Mouse (Mus musculus) olfactory bulb, adult 2 months (tissue): ENCODE measurements around the gene Hpcal4.

Experiments used
- CTCF ChIP-seq: fragments of 200-500 bp; IDR thresholded peaks from 2 replicates; pipeline ENCODE4 v1.5.1; 2012; ENCODE audit warnings: low read depth, mild to moderate bottlenecking, low read length, moderate library complexity; ENCODE audit not compliant: insufficient read depth
- POLR2A ChIP-seq: fragments of 200-500 bp; IDR thresholded peaks from 2 replicates; pipeline ENCODE4 v1.6.1; 2012; ENCODE audit warnings: mild to moderate bottlenecking, low read depth, low read length, moderate library complexity; ENCODE audit not compliant: insufficient read depth

- TF ChIP-seq POLR2A (no peak), CTCF (no peak)
Observed at GRCm38 (mm10) chr4:123152003-123152402, 31.0 kb upstream of the Hpcal4 start.
